Mouse (Mus musculus) heart, adult 9 months (tissue): ENCODE results near the gene Rfx8.

Experiments used
- DNase-seq, 2 experiments: peaks; one replicate each; pipeline ENCODE4 v3.0.0; 2022; ENCODE audit warnings: low spot score in 2 of 2

The Rfx8 gene

DNA sequence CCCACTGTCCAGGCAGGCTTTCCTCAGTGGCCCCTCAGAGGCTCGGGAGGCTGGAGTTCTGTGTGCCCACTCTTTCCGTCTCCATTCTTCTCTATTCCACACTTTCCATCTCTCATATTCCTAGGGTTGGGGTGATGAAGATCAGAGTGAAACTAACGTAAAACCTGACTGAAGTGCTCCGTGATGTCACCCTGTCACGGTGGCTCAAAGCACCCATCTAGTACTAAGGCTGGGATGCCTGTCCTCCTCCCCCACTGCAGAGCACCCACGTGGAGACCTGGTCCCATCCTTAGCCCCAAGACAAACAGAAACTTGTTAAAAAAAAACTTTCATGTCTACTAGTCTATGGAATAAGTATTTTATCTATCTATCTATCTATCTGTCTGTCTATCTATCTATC, 14.1 kb upstream of the Rfx8 start:
- DNase-seq, result no peak

DNA sequence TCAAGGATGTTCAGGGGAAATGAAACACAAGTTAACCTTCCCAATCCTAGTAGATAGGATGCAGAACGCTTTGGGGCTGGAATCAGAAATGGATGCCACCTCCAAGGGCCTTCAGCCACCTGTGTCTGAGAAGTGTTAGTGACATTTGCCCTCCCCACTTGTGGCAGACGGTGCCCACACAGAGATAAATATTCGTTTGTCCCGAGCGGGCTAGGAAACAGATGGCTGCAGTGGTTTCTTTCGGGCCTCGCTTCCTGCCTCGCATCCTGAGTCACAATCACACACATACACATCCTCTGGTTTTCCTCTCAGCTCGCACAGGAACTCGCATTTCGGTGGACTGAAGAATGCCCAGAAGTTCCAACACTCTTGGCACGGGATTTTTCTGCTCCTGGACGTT, 13.5 kb upstream of the Rfx8 start:
- DNase-seq, result peak in 1 of 2 experiments; percentile 63

DNA sequence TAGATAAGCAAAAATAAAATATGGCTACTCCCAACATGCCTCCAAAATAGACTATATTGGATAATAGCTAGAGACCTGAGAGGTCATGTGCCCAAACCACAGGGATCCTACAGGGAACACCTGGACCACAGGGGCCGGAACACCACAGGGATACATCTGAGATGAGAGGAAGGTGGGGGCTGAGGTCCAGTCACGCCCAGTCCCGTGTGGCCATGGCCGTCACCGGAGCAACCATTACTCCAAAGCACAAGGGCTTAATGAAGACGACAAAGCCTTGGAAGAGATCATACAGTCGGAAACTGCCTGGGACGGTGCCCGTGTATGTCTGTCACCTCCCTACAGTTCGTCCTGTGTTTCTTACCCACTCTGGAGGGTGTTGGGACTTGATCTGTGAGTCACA, 13.1 kb upstream of the Rfx8 start:
- no peak for DNase-seq

DNA sequence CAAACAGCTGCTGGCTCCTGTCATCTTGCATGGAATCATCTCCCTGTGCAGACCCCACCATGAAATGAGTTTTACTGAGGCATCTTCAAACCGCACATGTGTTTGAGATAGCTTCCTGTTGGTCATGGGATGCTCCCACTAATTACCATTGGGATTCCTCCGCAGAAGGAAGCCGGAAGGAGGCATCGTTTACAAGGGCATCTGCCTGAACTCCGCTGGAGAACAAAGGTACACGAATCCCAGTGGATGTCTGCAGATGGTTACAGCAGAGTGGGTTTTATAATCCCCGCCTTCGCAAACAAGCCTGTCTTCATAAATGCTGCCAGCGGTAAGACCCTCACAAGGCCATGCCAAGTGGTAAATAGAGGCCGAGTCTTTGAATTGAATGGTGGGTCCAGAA, 11.3 kb upstream of the Rfx8 start:
- no peak for DNase-seq

DNA sequence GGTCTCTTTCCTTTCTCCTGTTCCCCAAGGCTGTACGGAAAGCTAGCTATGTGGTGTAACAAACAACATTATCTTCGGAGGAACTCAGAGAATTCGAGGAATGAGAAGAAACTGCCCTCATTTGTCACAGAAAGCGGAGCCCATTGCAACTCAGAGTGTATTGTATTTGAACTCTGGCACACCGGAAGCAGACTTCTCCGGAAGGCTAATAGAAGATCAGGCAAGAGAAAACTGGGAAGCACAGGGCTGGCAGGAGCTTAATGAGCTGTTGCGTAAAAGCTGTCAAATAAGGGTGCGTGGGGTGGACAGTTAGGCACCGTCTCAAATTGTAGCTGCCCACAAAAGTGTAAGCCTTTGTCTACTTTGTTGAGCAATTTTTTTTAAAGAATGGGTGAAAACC, 10.7 kb upstream of the Rfx8 start:
- DNase-seq, result no peak

DNA sequence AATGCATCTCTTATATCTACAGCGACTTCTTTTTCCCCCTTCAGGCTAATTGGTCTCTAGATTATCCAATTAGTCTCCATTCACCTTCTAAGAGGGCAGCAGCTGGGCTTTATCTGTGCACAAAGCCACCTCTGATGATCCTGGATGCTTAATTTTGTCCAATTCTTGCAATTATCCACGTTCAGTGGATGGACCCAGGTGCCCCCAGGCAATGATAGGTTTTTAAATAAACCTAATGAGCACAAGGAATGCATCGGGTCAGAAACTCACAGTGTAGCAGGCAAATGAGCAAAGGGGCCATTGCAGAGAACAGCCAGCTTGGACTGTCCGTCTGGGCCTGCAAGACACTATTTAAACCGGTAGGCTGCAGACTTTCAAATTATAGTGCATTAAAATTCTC, 10.1 kb upstream of the Rfx8 start:
- no peak for DNase-seq

DNA sequence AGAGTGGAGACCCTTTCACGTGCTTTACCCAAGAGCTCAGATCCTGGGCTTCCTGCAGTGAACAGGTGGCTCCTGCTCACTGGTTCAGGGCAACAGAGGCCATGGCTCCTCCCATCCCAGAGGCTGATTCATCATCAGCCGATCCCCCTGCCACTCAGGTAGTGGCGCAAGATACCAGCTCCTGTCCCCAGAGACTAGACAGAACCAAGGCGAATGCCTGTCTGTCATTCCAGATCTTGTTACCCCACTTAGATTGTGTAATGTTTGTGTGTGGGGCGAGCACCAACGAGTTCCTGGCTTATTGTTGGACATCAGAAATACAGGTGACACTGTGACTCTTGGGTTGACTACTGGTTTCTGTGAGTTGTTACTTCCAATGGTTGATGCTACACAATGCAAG, 9.1 kb upstream of the Rfx8 start:
- DNase-seq, result no peak

DNA sequence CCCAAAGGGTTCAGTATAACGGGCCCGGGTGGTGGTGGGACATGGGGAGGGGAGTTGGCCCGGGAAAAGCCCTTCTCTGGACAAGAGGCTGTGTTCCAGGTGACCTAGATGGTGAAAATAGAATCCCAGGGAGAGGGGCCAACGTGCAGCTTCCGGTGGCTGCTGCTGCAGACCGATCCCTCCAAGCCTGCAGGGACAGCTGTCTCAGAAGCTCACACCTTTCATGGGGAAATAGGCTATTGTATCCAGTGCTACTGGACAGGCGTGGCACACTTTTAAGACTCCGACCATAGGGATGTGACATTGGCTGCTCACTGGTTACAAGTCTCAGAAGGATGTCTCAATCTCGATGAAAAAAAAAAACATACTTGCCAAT, 542 bp upstream of the Rfx8 start:
- DNase-seq, result no peak

DNA sequence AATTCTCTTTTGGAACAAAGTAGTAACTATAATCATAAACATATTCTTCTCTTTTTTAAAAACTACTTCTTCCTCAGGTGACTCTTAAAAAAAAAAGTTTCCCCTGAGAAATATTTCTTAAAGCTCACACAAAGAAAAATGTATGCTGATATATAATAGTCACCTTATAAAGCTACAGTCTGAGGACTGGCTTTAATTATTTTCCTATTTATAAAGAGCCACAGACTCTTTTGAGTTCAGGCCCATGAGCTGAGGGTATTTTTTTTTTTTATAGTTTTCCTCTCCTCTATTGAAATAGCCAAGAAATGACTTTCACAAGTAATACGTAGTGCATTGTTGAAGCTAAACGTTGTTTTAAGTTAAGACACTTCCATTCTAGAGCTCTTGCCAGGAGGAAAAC, 611 bp downstream of the Rfx8 start:
- no peak for DNase-seq

DNA sequence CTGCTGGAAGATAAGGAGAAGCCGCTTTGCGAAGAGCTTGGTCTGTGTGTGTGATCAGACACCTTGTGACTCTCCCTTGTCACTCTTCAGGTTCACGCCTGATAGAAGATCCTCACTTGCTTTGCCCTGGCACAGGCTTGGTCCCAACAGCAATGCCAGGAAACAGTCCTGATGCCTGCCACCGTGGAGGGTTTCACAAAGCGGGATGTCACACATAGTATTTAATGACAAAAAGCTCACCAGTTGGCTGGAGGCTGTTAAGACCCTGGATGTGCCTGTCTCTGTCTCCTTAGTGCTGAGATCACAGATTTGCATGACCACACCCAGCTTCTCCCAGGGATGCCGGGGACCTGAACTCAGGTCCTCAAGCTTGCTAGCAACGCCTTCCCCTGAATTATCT, 5.2 kb downstream of the Rfx8 start:
- no peak for DNase-seq

DNA sequence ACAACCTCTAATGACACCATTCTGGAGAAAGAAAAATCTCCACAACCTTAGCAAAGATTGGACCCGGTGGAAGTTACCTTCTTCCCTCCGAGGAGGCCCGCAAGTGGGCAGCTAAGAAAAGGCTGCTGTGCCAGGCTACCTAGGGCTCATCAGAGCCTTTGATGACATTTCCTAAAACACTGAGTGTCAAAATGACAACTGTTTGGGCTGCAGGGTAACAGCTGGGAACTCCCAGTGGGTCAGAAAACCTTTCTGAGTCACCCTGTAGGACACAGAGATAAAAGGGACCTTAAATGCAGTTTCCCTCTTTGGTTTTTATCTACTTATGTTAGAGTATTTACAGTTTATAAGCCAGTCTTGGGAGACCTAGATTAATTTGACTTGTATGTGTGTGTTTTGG, 6.1 kb downstream of the Rfx8 start:
- no peak for DNase-seq

DNA sequence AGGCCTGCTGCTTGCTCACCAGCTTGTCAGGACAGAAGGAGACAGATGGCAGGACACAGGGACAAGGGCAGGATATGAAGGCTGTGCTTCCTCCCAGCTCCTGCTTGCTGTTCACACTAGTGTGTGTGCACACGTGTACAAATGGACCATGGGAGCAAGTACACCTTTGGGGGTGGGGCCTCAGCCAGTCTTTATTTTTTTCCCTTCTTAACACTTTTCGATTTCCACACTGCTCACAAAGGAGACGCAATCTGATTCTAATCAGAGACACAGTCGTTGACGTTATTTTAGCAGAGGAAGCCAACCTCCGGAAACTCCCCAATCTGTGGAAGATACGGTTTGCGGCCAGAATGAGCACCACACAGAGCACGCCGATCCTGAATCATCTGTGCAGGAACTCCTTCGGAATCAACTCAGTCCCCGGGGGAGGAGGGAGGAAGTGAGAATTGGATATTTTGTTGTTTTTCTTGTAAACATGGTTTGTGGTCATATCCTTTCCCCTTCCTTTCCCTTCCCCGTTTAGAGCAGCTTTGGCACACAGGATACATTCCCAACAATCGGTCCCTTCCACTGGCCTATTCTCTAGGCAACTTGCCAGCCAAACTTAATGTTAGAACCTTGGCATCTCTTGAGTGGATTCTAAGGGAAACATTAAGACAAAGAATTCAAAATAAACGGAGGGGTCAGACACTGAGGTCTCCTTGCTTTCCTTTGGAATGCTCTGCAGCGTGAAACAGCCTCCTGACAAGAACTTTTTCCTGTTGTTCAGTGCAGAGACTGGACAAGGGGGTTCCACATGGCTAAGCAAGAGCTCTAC, 6.7 kb downstream of the Rfx8 start:
- peak; percentile 87 to 90 for DNase-seq

DNA sequence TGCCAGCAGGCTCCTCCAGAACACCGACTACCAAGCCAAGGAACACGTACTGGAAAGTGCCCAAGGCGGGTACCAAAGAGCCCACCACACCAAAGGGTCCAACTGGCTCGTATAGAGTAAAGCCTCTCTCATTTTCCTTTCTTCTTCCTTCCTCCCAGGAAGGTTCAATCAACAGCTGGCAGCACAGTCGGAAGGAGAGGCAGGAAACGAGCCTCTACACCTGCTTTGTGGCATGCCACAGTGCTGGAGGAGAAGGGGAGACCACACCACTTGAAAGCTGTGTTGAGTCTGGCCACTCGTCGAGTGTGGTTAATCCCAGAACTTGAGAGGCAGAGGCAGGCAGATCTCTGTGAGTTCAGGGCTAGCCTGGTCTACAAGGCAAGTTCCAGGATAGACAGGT, 7.5 kb downstream of the Rfx8 start:
- no peak for DNase-seq

DNA sequence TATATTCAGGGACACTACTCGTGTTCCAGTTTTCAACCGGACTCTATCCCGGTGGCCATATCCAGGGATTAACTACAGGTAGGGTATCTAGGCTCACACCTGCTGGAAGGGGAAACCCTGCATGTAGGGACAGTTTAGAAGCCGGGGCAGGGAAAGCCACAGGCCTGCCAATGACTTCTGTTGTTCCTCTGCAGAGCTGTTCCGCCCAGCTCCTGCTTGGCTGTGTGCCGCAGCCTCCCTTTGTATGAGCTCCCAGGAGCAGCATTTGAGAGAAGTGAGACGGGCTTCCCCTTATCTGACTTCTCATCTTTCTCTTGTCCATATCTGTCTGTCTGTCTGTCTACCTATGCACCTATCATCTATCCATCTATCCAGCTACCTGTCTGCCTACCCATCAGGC, 8.5 kb downstream of the Rfx8 start:
- peak; percentile 41 to 59 for DNase-seq

DNA sequence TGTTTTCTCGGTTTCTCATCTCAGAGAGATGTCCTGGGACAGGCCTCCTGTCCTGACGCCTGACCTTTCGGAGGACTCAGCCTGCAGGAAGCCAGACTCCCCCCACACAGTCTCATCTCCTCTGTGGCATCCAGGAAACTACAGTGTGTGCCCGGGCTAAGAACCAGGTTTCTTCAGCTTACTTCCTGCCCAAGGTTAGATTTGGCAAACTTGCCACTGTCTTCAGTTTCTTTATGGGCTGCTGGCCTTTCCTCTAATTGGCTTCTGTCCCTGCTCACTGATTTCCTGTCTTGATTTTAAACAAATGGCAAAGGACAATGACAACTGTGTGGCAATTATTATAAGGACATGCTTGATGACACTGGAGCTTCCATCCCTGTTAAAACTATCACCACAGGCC, 10.2 kb downstream of the Rfx8 start:
- peak; percentile 35 to 64 for DNase-seq

DNA sequence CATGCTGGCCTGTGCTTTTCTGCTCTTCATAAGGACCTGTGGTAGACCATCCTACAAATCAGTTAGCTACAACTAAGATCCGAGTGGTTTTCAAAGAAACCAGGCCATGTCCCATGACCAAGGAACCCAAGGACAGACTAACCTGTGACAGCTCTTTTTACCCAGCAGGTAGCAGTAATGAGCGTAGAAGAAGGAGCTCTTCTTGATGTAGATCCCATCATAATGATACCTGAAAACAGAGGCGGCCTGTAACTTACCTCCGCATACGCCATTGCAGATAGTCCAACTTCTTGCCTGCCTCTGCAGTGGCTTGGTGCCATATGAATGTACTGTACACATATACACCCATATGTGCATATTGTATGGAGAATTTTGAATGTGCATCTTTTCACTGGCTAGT, 10.8 kb downstream of the Rfx8 start:
- DNase-seq, result no peak

DNA sequence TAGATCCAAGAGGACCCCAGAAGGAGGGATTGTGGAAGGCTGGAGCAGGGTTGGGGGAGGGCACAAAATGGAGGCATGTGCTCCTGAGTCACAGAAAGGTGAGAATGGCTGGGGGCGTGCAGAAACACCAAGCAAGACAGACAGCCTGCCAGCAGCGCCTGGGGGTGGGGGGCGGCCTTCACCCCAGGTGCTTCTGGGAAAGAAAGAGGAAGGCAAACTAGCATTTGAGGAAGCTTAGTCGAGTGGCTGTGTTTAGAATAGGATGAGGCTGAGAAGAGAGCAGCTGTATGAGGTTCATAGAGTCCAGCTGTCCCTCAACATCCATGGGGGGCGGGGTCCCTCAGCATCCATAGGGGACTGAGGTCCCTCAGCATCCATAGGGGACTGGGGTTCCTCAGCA, 12.0 kb downstream of the Rfx8 start:
- DNase-seq, result no peak

DNA sequence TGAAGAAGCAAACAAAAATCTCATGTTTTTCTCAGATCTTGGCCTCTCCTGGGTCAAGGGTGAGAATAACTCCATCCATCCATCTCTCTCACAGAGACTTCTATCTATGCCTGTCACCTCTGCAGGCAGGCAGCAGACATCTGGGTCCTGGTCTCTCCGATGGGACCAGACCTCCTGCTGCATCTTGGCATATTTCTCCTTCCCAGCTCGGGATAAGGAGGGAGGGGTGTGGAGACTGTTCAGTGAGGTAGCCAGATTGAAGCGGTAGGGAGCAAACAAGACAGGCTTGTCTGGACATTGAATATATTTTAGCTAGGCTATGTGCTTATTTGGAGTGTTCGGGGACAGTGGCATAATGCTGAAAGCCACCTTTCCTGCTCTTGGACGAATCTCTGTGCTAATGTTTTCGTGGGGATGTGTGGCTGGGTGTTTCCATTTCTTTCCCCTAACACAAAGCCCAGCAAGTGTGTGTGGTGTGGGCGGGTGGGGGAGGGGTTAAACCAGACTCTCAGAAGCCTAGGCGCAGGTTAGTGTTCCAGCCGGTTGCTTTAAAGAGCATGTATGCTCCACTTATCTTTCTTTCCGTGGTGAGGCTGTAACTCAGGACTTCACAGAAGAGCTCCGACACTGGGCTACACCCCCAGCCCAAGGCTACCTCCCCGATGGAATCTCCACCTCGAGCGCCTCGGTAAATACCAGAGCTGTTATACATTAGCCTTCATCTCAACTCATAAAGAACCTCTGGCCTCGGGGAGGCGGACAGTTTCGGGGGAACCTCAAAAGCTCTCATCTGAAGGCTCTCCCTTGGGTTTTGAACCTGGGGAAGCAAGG, 18.4 kb downstream of the Rfx8 start:
- DNase-seq, result no peak

DNA sequence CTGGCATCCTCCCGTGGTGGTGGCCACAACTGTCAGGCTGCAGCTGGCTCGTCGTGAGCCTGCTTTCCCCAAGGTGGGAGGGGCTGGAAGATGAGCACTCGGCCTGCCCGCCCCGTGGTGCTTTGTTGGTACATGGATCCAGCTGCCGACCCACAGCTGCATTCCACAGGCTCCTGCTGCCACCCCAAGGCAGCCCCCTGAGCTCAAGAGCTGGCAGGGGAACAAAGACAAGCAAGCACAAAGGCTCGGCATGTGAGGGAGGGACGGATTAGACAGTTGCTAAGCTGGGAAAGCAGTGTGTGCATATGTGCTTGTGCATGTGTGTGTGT, 19.6 kb downstream of the Rfx8 start:
- no peak for DNase-seq

DNA sequence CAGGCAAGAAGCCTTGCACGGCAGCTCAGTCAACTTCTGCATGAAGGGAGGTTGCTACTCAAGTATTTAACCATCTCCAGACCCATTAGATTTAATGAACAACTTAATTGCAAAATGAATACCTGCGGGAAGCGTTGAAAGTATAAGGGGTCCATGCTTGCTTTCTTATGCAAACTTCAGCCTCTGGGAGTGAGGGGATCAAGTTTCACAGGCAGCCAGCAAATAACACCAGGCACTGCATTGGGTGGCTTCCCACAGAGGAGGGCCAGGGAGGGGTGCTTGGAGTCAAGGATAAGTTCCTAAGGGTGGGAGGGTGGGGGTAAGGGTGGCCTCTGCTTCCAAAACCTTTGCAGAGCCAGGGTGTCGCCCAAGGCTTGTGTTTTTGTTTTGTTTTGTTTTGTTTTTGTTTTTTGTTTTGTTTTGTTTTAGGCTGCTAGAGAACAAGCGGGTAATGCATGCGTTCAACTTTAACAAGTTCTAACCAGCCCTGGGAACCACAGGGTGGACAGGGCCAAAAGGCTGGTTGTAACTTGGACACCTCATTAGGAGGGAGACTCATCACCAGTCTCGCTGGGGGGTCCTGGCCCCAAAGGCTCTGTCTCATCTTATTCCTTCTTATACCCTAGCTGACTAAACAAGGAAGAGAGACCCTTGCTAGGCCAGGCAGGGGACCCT, 20.1 kb downstream of the Rfx8 start:
- no peak for DNase-seq

DNA sequence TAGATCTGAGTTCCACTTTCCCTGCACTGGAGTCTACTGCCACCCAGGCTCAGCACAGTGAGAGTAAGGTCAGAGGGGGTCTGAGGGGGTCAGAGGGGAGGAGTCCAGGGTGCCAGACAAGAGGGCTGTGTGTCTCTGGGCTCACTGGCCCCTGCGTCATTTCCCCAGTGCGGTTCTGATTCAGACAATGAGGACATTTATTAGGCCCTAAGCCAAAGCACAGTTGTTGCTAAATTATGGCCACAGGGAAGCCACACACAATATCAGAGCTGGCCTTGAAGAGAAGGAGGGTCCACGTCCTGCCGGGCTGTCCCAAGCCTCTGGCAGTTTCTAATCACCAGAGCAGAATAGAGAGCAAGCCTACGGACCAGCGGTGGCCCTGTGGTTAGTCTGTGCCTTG, 22.3 kb downstream of the Rfx8 start:
- peak; percentile 56 to 58 for DNase-seq

DNA sequence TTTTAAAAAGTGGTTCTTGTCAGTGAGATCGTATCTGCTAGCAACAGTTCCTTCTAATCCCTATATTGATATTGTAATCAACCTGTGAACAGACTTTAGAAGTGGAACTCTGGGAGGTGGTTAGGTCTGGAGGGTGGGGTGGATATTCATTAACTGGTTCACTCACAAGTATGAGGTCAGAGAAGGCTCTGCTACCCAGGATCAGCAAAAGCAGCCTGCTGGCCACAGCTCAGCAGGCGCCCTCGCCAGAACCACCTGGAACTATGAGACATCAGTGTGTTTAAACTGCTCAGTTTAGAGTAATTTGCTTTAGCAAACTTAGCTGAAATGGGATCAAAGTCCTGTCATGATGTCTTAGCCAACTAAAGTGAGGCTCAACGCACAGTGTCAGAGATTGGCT, 25.6 kb downstream of the Rfx8 start:
- no peak for DNase-seq

DNA sequence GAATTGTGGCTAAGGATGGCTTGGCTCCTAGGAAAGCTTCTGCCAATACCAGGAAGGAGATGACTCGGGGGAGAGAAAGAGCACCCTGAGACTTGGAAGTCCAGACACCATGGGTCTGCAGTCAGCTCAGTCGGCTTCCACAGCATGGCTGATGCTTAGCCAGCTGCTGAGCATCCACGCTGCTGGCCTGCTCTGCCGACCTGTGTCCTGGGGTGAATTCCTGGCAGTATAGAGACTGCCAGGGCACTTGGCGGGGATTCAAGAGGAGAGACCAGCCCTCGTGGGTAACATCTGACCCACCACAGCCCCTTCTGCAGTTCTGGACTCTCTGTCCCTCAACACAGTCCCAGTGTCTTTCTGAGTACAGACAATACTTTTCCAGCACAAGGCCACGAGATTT, 26.0 kb downstream of the Rfx8 start:
- no peak for DNase-seq
